Mouse (Mus musculus) embryonic fibroblast, embryonic 13.5 days (primary cell): Measurements from ENCODE around the gene 2610028H24Rik. TPM values are rescaled to one million over a fixed set of nuclear protein-coding genes. Genes with fewer than 3 reads are reported as not detected.

Experiments
- H3K27ac ChIP-seq: 2 replicates; pipeline ENCODE4 v1.5.1; 2012; ENCODE audit warnings: low read length, control low read depth, inconsistent platforms; ENCODE audit not compliant: insufficient read depth
- H3K4me1 ChIP-seq: 2 replicates; pipeline ENCODE4 v1.6.1; 2011; ENCODE audit warnings: low read length; ENCODE audit not compliant: control insufficient read depth, insufficient read depth
- H3K4me3 ChIP-seq: 2 replicates; pipeline ENCODE4 v1.5.1; 2011; ENCODE audit warnings: mild to moderate bottlenecking, control low read depth, low read length; ENCODE audit not compliant: insufficient read depth
- CTCF ChIP-seq: IDR thresholded peaks from 2 replicates; pipeline ENCODE4 v1.5.1; 2011; ENCODE audit warnings: mild to moderate bottlenecking, control low read depth, low read length, moderate library complexity, borderline replicate concordance; ENCODE audit not compliant: insufficient read depth
- POLR2A ChIP-seq: IDR thresholded peaks from 2 replicates; pipeline ENCODE4 v1.6.1; 2011; ENCODE audit warnings: low read depth, mild to moderate bottlenecking, control low read depth, low read length, moderate library complexity
- polyA plus RNA-seq: library from polyadenylated mRNA; stranded (reverse); fragments of >200 nt; gene quantifications from 2 replicates; pipeline ENCODE4 v1.2.4, GENCODE M21; 2011; ENCODE audit warnings: low read depth; ENCODE audit not compliant: missing spikeins, insufficient read length

2610028H24Rik gene
- polyA plus RNA-seq, 1 experiment: not detected

DNA sequence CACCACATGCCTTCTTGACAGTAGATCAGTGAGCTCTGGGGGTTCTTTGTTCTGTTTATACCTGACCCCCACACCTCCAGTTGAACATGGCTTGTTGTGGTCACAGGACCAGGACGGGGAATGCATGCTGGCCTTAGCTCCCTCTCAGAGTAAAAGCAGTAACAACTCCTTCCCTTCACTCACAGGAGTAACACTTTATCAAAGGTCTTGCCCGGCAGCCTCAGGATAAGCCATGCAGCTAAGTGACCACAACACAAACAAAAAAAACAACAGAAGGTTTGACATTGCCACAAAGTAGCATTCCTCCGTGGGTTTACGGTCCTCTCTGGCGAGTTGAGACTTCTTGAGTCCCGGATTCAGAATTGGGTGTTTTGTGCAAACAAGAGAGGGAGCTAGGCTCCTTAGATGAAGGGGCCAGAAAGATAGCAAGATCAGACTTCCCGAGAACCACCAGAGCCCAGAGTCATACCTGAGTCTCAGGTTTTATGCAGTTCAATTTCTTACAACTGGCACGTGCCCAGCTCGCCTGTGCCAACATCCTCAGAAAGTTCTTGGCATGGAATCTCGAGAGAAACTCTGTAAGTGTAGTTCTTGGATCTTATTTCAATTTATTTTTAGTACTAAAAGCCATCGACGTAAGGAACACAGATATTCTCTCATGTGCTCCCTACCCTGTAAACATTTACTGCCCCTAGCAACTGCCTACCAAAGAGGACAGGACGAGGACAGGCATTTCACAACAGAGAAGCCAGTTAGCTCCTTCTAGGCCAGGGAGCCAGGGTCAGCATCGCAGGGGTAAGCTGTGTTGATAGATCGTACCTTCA, 1.3 kb upstream of the 2610028H24Rik start:
- H3K4me1 ChIP-seq: no peaks in the 10 kb centered on the region
- TF ChIP-seq CTCF (no peak), POLR2A (no peak)

DNA sequence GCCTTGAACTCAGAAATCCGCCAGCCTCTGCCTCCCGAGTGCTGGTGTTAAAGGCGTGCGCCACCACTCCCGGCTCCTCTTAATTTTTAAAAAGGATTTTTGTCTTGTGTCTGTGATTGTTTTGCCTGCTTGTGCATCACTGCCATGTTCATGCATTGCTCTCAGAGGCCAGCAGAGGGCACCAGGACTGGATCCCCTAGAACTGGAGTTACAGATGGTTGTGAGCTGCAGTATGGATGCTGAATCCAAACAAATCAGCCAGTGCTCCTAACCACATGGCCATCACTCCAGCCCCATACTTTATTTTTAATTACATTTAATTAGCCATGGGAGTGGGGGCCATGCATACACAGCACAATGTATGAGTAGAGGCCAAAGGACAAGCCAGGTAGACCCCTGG, 6.4 kb downstream of the 2610028H24Rik start:
- TF ChIP-seq CTCF (peak; percentile 67; the same call in 1 of the 2 replicates), POLR2A (no peak)
- Histone ChIP-seq H3K4me3 (no peak overlapping the region), H3K27ac (no peak overlapping the region), H3K4me1 (no peaks in the 10 kb centered on the region)

More for the DNA sequence above, 1.3 kb upstream of the 2610028H24Rik start:
- Histone ChIP-seq H3K27ac (no peak overlapping the region), H3K4me3 (no peak overlapping the region)

DNA sequence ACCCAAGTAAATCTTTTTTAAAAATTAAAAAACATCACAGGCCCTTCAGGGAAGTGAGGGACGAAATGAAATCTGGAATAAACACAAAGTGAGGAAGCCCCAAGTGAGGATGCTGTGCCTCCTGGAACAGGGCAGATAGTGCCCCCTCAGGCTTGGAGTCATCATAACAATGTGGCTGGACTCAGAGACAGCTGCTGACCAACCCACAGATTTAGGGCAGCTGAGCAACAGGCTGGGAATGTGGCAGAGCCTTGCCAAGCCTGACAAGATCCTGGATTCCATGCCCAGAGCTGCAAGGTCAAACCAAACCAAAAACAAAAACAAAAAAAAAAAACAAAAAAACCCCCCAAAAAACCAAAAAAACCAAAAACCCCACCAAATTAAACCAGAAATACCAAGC, 12.4 kb downstream of the 2610028H24Rik start:
- Histone ChIP-seq H3K4me3 (no peak overlapping the region), H3K27ac (no peak overlapping the region), H3K4me1 (no peaks in the 10 kb centered on the region)
- TF ChIP-seq POLR2A (no peak), CTCF (no peak)

DNA sequence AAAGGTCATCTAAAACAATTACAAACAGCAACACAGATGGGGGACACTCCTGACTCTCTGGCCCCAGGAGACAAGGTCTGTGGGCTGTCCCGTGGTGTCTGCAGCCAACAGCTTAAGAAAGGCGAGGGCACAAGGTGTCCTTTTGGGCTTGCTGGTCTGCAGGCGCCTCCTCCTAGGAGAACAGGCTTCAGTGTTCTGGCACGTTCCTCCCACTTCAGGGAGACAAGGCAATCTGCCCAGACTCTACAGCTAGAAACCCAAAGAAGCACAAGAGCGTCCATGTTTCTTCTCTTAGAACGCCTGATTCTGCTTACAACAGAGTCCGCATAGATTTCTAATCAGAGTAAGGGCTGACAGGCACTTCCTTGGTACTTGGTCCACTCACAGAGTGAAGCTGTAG, 13.4 kb downstream of the 2610028H24Rik start:
- no peaks in the 10 kb centered on the region for H3K4me1 ChIP-seq
- no peak overlapping the region for H3K27ac ChIP-seq
- TF ChIP-seq POLR2A: no peak
- H3K4me3 ChIP-seq: no peak overlapping the region

DNA sequence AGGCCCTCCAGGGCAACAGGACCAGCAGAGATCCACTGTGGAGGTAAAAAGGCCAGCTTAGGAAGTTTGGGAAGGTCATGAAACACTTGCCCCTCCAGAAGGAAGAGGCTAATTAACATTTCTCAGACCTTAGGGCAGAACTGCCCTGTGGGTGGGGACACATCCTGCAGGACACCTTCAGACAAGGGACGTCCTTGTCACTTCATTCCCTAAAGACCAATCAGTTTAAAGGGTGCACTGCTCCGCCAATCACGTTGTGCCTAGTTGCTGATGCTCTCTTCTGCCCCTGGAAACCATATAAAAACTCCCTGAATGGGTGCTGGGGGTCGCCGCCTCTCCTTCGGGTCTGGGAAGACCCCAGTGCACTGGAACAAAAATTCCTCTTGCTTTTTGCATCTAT, 13.8 kb downstream of the 2610028H24Rik start:
- no peak overlapping the region for H3K27ac ChIP-seq

DNA sequence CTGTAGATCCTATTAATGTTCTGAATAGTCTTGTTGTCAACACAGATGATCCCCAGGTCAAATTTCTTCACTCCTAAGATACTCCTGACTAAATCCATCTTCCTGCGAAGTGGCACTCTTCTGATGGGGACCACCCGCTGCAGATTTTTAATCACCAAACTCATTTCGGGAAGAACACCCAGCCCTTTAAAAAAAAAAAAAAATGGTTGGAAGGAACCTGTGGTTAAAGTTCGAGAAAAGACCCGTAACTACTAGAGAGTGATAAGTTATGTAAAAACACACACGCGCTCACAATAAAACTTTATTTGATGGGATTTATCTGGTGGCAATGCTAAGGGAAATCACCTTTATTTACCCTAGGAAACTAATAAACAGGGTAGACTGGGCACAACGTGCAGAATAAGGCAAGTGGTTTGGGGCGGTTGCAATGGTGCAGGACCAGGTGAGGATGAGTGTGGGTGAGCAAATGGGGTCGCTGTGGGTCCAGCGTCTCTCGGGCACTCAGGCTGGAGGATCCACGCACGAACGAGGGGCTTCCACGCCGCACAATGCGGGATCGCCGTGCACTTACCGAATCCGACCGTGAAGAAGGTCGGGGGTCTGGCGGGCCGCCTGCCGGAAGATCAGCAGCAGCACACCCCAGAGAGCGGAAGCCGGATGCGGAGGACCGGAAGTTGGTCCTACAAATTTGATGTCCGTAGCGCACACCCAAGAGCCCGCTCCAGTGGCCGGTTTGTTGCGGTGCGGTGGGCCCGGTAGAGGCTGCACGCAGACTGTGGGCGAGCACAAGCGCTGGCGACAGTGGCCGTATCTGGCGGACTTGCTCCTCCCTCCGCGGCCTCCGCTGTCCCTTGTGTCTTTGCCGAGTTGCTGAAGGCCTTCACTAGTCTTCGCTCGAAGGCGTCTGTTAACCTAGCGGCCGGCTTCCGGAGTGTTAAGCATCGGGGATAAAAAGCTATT, 19.6 kb downstream of the 2610028H24Rik start, which contains the start of the genes Mcm3ap and Ybey:
TSS of gene Mcm3ap (plus strand) at position 725 of the 960 bp plus-strand sequence.
TSS of gene Ybey (minus strand) at position 912 of the 960 bp plus-strand sequence.
- H3K4me3 ChIP-seq: peak within 1 kb of the TSS; percentile 81
- H3K4me1 ChIP-seq: no peaks in the 10 kb centered on the region
- TF ChIP-seq POLR2A: peak; percentile 74
- TF ChIP-seq CTCF: no peak
- H3K27ac ChIP-seq: peak within 1 kb of the TSS; percentile 54

More for the DNA sequence above, 13.8 kb downstream of the 2610028H24Rik start:
- TF ChIP-seq CTCF (no peak), POLR2A (no peak)
- no peak overlapping the region for H3K4me3 ChIP-seq
- no peaks in the 10 kb centered on the region for H3K4me1 ChIP-seq

DNA sequence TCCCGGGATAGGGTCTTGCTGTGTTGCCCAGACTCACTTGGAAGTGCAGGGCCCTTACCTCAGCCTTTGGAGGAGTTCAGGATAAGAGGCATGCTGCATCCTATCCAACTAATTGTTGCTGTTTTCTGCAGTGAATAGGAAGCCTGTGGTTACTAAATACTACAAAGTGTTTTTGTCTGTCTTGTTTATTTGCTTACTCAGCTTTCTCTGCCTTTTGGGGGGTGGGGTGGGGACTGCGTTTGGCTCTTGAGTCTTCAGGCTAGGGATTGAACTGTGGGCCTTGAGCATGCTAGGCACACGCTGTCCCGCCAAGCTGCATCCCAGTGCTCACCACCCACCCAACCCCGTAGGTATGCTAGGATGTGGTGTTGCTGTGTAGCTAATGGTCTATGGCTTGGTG, 24.9 kb downstream of the 2610028H24Rik start:
- Histone ChIP-seq H3K27ac (no peak overlapping the region), H3K4me3 (no peak overlapping the region), H3K4me1 (no peaks in the 10 kb centered on the region)
- TF ChIP-seq POLR2A (no peak), CTCF (no peak)

DNA sequence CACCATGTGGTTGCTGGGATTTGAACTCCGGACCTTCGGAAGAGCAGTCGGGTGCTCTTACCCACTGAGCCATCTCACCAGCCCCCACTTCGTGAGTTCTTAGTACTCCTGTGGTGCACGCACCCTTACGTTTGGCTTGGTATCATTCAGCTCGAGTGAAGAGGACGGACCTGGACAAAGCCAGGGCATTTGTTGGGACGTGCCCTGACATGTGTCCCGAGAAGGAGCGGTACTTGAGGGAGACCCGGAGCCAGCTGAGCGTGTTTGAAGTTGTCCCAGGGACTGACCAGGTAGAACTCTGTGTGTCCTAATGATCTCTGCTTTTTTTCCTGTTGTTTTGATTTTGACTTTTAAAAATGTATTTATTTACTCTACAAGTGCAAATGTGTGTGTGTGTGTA, 32.0 kb downstream of the 2610028H24Rik start:
- Histone ChIP-seq H3K27ac (no peak overlapping the region), H3K4me1 (no peaks in the 10 kb centered on the region), H3K4me3 (no peak overlapping the region)
- TF ChIP-seq POLR2A (no peak), CTCF (no peak)

DNA sequence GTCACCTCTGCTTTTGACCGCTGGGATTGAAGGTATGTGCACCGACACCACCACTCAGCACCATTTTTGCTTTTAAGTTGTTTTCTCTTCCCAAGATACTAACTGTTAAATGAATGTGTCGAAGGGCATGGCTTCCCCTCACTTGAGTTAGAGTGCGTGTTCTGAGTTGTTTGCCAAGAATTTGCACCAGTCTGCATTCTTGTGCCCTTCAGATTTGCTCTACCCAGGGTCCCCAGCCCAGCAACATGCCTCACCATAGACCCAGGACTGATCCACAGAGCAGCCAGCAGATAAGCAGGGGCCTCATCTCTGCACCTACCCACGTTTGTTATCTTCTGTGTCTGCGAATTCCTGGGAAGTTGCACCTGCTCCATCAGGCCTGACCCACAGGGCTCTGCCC, 32.6 kb downstream of the 2610028H24Rik start:
- TF ChIP-seq POLR2A (no peak), CTCF (no peak)
- Histone ChIP-seq H3K4me1 (no peaks in the 10 kb centered on the region), H3K4me3 (no peak overlapping the region), H3K27ac (no peak overlapping the region)

DNA sequence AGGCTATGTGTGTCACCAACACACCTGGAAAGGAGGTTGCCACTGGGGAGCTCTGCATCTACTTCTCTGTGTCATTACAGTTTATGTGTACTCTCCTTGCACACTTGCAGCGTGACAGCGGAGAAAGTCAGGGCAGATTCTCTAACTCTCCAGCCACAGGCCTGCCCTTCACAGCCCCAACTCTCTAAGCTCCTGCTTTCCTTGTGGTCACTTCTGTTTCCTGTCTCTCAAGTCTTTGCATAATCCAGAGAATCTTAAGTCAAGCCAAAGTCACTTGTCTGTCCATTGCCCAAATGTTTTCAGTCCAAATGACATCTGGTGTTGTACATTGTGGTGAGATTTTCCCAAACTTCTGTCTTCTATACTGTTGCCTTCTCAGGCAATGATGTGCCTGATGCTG, 37.4 kb downstream of the 2610028H24Rik start:
- TF ChIP-seq CTCF: no peak
- Histone ChIP-seq H3K4me3 (no peak overlapping the region), H3K27ac (no peak overlapping the region), H3K4me1 (no peaks in the 10 kb centered on the region)
